Mouse (Mus musculus) embryonic stem cell, embryonic (primary cell): ENCODE results near the gene Psmd2.

ENCODE experiments used
- CTCF ChIA-PET, 4 experiments: fragments of 300-600 bp in 2 of 4; fragments of 350-600 bp in 2 of 4; sonication (Branson Sonifier 250); formaldehyde crosslinking; loops; one replicate each; lab custom pipeline; 2022; ENCODE audit warnings: inconsistent platforms in 2 of 4; lab: Charles Lee
- POLR2A ChIA-PET, 4 experiments: fragments of 300-600 bp in 2 of 4; fragments of 350-600 bp in 2 of 4; sonication (Branson Sonifier 250); formaldehyde crosslinking; loops; one replicate each; lab custom pipeline; 2022; ENCODE audit warnings: antibody characterized with exemption in 4 of 4, inconsistent platforms in 1 of 4; lab: Charles Lee

The Psmd2 gene

DNA sequence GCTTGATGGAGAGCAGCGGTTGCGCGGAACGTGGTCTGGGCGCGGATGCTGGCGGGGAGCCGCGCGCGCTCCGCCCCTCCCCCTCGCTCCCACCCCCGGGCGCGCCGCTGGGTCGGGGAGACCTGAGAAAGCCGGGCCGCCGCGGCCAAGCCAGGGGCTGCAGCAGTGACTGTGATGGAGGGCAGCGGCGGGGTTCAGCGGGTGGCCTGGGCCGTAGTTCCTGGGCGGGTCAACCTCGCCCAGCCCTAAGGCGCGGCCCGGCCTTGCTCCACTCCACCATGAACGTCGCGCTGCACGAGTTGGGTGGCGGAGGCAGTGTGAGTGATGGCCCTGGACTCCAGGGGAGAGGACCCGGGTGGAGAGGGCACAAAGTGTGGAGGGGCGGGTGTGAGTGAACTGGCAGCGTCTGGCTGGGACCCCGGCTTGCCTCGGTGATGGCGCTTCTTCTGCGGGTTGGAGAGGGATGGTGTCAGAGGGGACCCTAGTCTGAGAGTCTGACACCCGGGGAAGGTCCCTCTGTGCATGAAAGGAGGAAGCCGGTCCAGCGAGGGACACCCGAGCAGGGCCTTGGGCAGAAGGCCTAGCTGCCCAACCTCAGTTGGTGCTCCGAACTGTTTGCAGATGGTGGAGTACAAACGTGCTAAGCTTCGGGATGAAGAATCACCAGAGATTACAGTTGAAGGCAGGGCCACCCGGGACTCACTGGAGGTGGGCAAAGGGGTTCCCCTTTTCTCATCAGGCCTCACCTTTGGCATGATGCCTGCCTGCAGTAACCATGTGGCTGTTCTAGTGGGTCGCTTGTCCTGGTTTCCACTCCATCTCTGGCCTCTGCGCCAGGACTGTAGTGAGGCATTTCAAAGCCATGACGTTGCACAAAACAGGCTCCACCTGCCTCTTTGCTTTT lies 21.5 kb upstream of the Psmd2 start, which contains the start of gene Ece2:
TSS of gene Ece2 (plus strand) at position 98 of the 904 bp plus-strand sequence.
- CTCF ChIA-PET: interaction anchor here in 1 of 4 experiments (0.7 kb wide), 1 partner anchor 133 kb away, joined by 3 read pairs; no protein-coding TSS in a partner anchor

DNA sequence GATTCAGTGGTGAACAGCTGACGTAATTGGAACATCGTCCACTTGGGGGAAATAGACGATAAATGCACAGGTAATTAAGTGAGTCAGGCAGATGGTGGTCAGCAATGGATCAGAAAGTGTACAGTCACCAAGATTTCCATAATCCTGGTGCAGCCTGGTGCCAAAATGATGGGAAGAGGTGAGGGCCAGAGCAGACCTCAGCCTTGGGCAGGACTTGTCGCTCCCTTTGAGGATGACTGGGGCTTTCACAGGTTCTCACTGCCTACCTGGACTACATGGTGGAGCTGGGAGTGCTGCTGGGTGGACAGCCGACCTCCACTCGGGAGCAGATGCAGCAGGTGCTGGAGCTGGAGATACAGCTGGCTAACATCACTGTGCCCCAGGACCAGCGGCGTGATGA lies 14.0 kb upstream of the Psmd2 start:
- CTCF ChIA-PET: no interaction called here
- POLR2A ChIA-PET: interaction anchor here in 2 of 4 experiments (0.6 to 2.3 kb wide), 3 partner anchors 13 to 209 kb away, joined by 3 to 14 read pairs (median 6); partner anchors contain the start of gene Psmd2 (in 1 of the 2)

More for the DNA sequence above, 21.5 kb upstream of the Psmd2 start, which contains the start of gene Ece2:
- POLR2A ChIA-PET: interaction anchor here in 3 of 4 experiments (0.5 to 2.3 kb wide), 15 partner anchors 8 to 152 kb away, joined by 3 to 12 read pairs (median 4); partner anchors contain the start of genes Alg3 (in 2 of the 3), Camk2n2 (in 2 of the 3), Eef1akmt4 (in 2 of the 3) and Gm49333 (in 2 of the 3)

- ChIA-PET POLR2A (interaction anchor here in 1 of 4 experiments (0.8 to 2.3 kb wide), 3 partner anchors 26 to 47 kb away, joined by 3 to 5 read pairs (median 3); no protein-coding TSS in a partner anchor), CTCF (interaction anchor here in 1 of 4 experiments (0.7 kb wide), 1 partner anchor 9 kb away, joined by 3 read pairs; no protein-coding TSS in a partner anchor)
Observed at GRCm38 (mm10) chr16:20638367-20638766, 13.1 kb upstream of the Psmd2 start.

- ChIA-PET CTCF (no interaction called here), POLR2A (interaction anchor here in 2 of 4 experiments (0.9 to 1.5 kb wide), 5 partner anchors 9 to 74 kb away, joined by 3 to 5 read pairs (median 3); partner anchors contain the start of gene Psmd2 (in 1 of the 2))
Observed at GRCm38 (mm10) chr16:20642161-20642560, 9.3 kb upstream of the Psmd2 start.

DNA sequence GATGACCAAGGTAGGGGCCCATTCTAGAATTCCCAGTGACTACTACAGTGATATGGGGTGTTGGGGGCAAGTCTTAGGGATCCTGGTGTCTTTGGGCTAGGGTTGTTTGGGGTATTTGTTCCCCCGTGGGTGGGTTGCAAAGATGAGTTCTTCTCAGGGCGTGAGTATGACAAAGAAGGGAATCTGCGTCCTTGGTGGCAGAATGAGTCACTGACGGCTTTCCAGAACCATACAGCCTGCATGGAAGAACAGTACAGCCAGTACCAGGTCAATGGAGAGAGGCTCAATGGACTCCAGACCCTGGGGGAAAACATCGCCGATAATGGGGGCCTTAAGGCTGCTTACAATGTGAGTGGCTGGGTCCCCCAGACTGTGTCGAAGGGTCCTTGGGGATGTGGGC lies 7.5 kb upstream of the Psmd2 start:
- POLR2A ChIA-PET: interaction anchor here in 2 of 4 experiments (0.5 to 1.8 kb wide), 2 partner anchors 33 to 47 kb away, joined by 3 to 8 read pairs; partner anchors contain the start of genes Alg3 (in 1 of the 2), Eef1akmt4 (in 1 of the 2) and Gm49333 (in 1 of the 2)
- CTCF ChIA-PET: no interaction called here

- POLR2A ChIA-PET: interaction anchor here in 3 of 4 experiments (0.6 to 4.8 kb wide), 28 partner anchors 7 to 154 kb away, joined by 3 to 53 read pairs (median 4); partner anchors contain the start of genes Eef1akmt4 (in 2 of the 3), Eif2b5 (in 2 of the 3), Gm49333 (in 2 of the 3) and Abcf3 (in 1 of the 3)
Observed at GRCm38 (mm10) chr16:20651947-20652310, 477 bp downstream of the Psmd2 start.

GRCm38 (mm10) chr16:20653315-20653714 lies 1.9 kb downstream of the Psmd2 start:
- CTCF ChIA-PET: interaction anchor here in 2 of 4 experiments (0.6 to 1.0 kb wide), 4 partner anchors 9 to 38 kb away, joined by 3 read pairs; no protein-coding TSS in a partner anchor
- POLR2A ChIA-PET: interaction anchor here in 2 of 4 experiments (0.8 to 4.8 kb wide), 6 partner anchors 15 to 138 kb away, joined by 3 to 53 read pairs (median 4); partner anchors contain the start of genes Eif4g1 (in 2 of the 2), Abcf3 (in 1 of the 2) and Ap2m1 (in 1 of the 2)

More at GRCm38 (mm10) chr16:20651947-20652310, 477 bp downstream of the Psmd2 start:
- CTCF ChIA-PET: interaction anchor here in 2 of 4 experiments (0.5 to 0.6 kb wide), 2 partner anchors 18 to 57 kb away, joined by 3 read pairs; no protein-coding TSS in a partner anchor

DNA sequence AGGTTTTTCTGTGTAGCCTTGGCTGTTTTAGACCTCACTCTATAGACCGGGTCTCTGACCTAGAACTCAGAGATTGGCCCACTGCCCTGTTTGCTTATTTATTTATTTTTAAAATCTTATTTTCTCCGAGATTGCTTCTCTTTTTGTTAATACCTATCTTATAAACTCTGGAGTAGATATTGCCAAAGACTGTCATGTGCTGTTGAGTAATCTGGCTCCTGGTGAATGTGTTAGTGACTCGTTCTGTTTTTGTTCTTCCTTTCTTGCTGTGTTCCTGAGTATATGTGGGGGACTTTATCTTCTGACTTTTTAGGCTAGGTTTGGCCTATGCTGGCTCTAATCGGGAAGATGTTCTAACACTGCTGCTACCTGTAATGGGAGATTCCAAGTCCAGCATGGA lies 6.2 kb downstream of the Psmd2 start:
- CTCF ChIA-PET: interaction anchor here in 2 of 4 experiments (0.7 to 1.5 kb wide), 2 partner anchors 10 to 149 kb away, joined by 6 to 8 read pairs; partner anchors contain the start of gene Eif4g1 (in 1 of the 2)

GRCm38 (mm10) chr16:20668013-20668412 lies 16.6 kb downstream of the Psmd2 start, which contains the start of gene Eif4g1:
Gene Eif4g1, plus strand, starts transcription at chr16:20668313.
- ChIA-PET POLR2A (interaction anchor here in 3 of 4 experiments (0.6 to 7.1 kb wide), 21 partner anchors 8 to 1871 kb away, joined by 3 to 53 read pairs (median 4); partner anchors contain the start of genes Abcf3 (in 1 of the 3), Eif2b5 (in 1 of the 3) and Psmd2 (in 1 of the 3)), CTCF (interaction anchor here in 3 of 4 experiments (0.6 to 1.3 kb wide), 9 partner anchors 10 to 382 kb away, joined by 3 to 6 read pairs (median 4); no protein-coding TSS in a partner anchor)

More for the DNA sequence above, 6.2 kb downstream of the Psmd2 start:
- POLR2A ChIA-PET: interaction anchor here in 2 of 4 experiments (0.9 to 2.2 kb wide), 5 partner anchors 11 to 31 kb away, joined by 3 to 10 read pairs (median 5); partner anchors contain the start of gene Eif4g1 (in 2 of the 2)

GRCm38 (mm10) chr16:20670291-20670690 lies 18.8 kb downstream of the Psmd2 start:
- POLR2A ChIA-PET: interaction anchor here in 2 of 4 experiments (0.7 to 14.8 kb wide), 8 partner anchors 12 to 1933 kb away, joined by 3 to 298 read pairs (median 6); partner anchors contain the start of genes Ap2m1 (in 1 of the 2), Eif2b5 (in 1 of the 2), Fam131a (in 1 of the 2) and Psmd2 (in 1 of the 2)

DNA sequence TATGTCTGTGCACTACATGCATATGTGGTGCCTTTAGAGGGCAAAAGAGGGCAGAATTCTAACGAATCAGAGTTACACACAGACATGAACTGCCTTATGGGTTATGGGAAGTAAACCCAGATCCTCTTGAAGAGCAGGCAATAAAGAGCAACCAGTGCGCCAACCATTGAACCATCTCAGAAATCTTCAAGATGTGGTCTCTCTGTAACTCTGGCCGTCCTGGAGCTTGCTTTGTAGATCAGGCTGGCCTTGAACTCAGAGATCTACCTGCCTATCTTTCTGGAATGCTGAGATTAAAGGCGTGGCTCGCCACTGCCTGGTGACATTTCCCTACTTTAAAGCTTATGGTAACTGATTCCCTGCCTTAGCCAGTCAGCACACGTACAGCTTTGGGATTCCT lies 20.4 kb downstream of the Psmd2 start:
- CTCF ChIA-PET: interaction anchor here (0.6 to 1.4 kb wide), 7 partner anchors 30 to 518 kb away, joined by 3 to 4 read pairs (median 3); partner anchors contain the start of genes Alg3 (in 2 of the 4), Clcn2 (in 2 of the 4), Eef1akmt4 (in 2 of the 4) and Gm49333 (in 2 of the 4)
- POLR2A ChIA-PET: interaction anchor here (0.6 to 14.8 kb wide), 79 partner anchors 8 to 1312 kb away, joined by 3 to 298 read pairs (median 5); partner anchors contain the start of genes Fam131a (in 4 of the 4), Abcf3 (in 3 of the 4), Clcn2 (in 3 of the 4) and Polr2h (in 3 of the 4)

More at GRCm38 (mm10) chr16:20670291-20670690, 18.8 kb downstream of the Psmd2 start:
- CTCF ChIA-PET: interaction anchor here in 1 of 4 experiments (0.6 kb wide), 1 partner anchor 18 kb away, joined by 3 read pairs; no protein-coding TSS in a partner anchor

DNA sequence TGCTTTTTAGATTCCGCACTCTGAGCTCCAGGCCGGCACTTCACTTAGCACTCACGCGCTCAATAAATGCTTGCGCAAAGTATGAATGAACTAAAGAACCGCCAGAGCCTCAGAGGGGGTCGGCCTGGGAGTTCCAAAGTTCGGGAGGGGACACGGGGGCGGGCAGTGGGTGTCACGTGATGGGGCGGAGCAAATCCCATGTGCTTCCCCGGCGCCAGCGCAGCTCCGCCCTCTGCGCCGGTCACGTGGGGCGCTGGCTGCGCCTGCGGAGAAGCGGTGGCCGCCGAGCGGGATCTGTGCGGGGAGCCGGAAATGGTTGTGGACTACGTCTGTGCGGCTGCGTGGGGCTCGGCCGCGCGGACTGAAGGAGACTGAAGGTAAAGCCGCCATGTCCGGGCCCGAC lies 21.0 kb downstream of the Psmd2 start:
- ChIA-PET CTCF (interaction anchor here (0.6 to 1.4 kb wide), 7 partner anchors 30 to 517 kb away, joined by 3 to 4 read pairs (median 3); partner anchors contain the start of genes Alg3 (in 2 of the 4), Clcn2 (in 2 of the 4), Eef1akmt4 (in 2 of the 4) and Gm49333 (in 2 of the 4)), POLR2A (interaction anchor here (0.6 to 14.8 kb wide), 78 partner anchors 8 to 1311 kb away, joined by 3 to 298 read pairs (median 5); partner anchors contain the start of genes Fam131a (in 4 of the 4), Clcn2 (in 3 of the 4), Polr2h (in 3 of the 4) and Psmd2 (in 3 of the 4))

DNA sequence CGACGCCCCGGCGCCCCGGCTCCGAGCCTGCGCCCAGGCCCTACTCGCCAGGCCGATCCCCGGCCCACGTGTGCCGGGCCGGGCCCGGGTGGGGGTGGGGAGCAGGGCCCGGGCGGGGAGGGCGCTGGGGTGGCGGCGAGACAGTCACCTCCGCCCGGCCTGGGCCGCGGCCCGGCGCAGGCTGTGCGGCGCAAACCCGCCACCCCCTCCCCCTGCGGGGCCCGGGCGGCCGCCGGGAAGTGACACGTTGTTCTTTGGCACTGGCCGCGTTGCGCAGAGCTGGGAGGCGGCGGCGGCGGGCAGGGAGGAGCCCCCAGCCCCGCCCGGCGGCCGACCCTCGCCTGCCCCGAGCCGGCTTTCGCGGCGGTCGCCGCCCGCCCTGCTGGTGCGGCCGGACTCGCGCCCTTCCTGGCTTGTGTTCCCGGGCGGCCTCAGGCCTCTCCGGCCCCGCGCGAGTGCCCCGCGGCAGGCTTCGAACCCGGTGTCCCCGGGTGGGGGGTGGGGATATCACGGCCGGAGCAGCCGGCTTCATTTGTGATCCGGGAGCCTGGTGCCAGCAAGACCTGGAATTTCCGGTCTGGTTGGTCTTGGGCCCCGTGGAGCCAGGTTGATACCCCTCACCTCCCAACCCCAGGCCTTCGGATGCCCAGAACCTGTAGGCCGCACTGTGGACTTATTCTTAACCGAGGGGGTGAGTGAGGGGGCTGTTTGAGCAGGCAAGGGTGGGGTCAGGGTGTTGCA lies 21.7 kb downstream of the Psmd2 start:
- POLR2A ChIA-PET: interaction anchor here (0.5 to 14.8 kb wide), 79 partner anchors 9 to 1795 kb away, joined by 3 to 298 read pairs (median 5); partner anchors contain the start of genes Alg3 (in 3 of the 4), Clcn2 (in 3 of the 4), Dvl3 (in 3 of the 4) and Eef1akmt4 (in 3 of the 4)
- CTCF ChIA-PET: interaction anchor here (0.7 to 1.4 kb wide), 7 partner anchors 20 to 531 kb away, joined by 3 to 6 read pairs (median 3); partner anchors contain the start of genes Clcn2 (in 2 of the 4), Polr2h (in 2 of the 4), Alg3 (in 1 of the 4) and Eef1akmt4 (in 1 of the 4)

DNA sequence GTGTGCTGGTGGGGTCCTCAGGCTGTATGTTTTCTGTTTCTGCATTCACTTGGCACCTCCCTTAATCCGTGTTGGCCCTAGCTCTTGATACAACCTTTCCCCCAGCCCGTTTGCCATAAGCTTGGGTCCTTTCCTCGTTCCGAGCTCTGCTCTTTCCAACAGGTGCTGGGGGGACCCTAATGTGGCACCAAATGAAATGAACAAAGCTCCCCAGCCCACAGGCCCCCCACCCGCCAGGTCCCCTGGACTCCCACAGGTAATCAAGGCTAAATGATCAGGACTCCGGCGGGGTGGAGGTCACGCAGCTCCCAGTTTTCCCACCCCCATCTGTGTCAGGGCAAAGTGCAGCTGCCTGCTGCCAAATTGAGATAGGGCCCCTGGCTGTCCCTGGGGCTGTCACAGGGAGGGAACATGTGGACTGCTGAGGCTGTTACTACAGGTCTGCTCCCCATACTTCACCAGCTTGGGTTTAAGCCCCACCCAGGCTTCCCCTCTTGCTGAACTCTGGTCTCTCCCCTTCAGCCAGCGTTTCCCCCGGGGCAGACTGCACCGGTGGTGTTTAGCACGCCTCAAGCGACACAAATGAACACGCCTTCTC lies 22.4 kb downstream of the Psmd2 start:
- CTCF ChIA-PET: interaction anchor here (0.7 to 1.2 kb wide), 5 partner anchors 20 to 531 kb away, joined by 3 to 6 read pairs (median 3); partner anchors contain the start of genes Clcn2 (in 1 of the 4), Ephb3 (in 1 of the 4), Fam131a (in 1 of the 4) and Polr2h (in 1 of the 4)
- POLR2A ChIA-PET: interaction anchor here (0.5 to 14.8 kb wide), 64 partner anchors 8 to 1796 kb away, joined by 3 to 298 read pairs (median 5); partner anchors contain the start of genes Alg3 (in 3 of the 4), Eef1akmt4 (in 3 of the 4), Fam131a (in 3 of the 4) and Gm49333 (in 3 of the 4)

DNA sequence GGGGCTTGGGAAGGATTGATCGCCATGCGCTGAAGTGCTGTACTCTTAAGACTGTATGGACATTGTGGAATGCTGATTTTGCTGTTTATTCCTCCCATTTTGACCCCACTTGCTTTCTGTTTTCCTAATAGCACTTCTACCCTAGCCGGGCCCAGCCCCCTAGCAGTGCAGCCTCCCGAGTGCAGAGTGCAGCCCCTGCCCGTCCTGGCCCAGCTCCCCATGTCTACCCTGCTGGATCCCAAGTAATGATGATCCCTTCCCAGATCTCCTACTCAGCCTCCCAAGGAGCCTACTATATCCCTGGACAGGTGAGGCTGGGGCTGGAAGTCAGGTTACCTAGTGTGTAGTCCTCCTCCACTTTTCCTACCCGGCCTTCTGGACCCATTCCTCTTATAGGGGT lies 23.8 kb downstream of the Psmd2 start:
- POLR2A ChIA-PET: interaction anchor here in 2 of 4 experiments (0.6 to 14.8 kb wide), 17 partner anchors 8 to 177 kb away, joined by 3 to 298 read pairs (median 13); partner anchors contain the start of genes Fam131a (in 2 of the 2), Clcn2 (in 1 of the 2), Dvl3 (in 1 of the 2) and Eif2b5 (in 1 of the 2)
- CTCF ChIA-PET: no interaction called here
